Mouse (Mus musculus) embryo, embryonic 11 days (tissue): ENCODE results near the gene Arhgap31.

Experiments used
- DNase-seq: peaks from one replicate; pipeline ENCODE4 v3.0.0-alpha.2; 2015

Gene Arhgap31

GRCm38 (mm10) chr16:38648783-38649430, 64.2 kb downstream of the Arhgap31 start:
- no peak for DNase-seq

DNA sequence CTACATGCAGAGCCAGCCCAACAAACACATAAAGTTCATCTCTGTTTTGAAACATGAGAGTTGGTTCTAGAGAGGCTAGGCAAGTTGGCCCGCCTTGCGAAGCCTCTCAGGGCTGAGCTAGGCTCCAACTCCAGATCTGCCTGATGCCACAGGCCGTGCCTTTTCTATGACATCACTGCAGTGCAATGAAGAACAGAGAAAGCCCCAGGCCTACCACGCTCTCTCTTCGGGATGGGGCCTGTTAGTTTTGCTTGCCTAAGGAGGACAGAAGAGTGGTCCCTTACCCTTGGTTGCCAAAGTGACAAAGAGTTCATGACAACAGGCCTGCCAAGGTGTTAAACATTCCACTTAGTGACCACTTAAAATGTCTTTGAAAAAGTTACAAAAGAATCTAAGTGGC, 64.9 kb downstream of the Arhgap31 start:
- DNase-seq: no peak

DNA sequence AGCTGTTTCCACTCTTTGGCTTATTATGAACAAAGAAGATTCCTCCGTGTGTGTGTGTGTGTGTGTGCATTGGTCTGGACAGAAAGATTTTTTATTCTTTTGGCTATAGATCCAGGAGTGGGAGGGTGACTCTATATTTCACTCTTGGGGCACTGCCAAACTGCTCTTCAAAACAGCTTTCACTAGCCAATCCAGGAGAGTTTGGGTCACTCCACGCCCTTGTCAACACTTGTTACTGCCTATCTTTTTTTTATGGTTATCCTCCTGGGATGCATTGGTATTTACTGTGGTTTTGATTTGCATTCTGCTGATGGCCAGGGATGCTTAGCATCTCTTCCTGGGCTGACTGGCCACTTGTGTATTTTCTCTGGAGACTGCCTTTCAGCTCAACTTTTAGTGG, 68.6 kb downstream of the Arhgap31 start:
- DNase-seq: no peak

DNA sequence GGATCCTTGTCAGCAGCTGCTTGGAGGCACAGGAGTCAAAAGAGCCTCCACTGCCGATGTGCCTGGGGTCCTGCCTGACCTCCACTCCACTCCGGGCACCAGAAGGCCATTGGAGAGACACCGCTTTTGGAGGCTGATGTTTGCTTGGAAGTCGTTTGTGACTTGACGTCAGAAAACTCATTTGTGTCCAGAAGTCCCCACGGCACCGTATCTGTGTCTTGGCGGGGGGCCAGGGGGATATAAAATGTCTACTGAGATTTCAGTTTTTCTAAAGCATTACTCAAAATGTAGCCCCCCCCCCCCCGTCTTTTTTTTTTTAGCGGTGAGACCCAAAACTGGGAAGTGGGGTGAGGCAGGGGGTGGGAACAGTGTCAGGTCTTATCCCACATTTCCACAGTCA, 76.0 kb downstream of the Arhgap31 start:
- DNase-seq: no peak

DNA sequence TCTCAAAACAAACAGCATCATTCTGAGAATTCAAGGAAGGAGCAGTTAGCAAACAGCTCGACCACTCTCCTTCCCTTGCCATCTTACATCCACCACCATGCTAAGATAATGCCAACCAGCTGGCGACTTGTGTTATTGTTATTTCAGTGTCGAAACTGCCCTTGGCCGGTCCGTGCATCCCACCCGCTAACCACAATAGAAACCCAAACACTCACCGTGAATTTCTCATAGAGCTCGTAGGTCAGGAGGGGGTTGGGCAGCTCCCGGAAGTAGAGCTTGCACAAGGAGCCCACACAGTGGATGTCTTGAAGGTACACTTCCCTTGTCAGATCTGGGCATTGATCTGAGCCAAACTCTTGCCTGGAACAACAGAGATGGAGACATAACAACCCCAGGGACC, 76.4 kb downstream of the Arhgap31 start:
- DNase-seq: peak; percentile 58

DNA sequence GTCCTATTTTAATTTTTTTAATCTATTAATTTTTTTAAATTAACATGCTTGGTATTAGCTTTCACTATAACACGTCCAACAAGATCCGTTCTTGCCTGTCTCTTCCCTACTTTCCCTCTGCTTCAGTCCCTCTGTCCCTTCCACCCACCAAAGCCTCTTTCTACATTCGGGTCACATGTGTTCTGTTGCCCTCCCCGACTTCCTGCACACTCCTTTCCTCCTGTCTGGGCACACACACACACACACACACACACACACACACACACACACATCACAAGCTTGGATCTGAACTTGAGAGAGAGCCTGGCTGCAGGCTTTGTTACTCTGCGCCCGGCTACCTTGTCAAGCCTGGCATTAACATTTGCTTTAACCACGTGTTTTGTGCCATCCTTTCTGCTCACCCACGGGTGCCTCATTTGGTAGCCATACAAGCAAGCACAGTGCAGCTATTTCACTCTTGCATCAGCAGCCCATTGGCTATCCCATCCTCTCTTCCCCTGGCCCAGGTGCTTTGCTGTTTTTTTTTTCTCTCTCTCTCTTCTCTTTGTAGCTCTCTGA, 77.2 kb downstream of the Arhgap31 start:
- no peak for DNase-seq

DNA sequence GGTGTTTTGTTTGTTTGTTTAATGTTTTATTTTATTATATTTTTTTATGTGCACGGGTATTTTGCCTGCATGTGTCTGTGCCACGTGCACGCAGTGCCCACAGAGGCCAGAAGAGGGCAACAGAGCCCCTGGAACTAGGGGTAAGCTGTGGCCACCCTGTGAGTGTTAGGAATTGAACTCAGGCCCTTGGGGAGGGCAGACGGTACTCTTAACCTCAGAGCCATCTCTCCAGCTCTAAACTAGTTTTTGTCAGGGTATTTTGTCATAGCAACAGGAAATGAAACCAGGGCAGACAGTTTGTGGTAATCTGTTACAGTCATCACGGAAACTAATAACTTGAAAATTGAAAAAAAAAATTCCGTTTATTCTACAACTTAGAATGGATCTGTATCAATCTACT, 80.9 kb downstream of the Arhgap31 start:
- DNase-seq: peak; percentile 56

GRCm38 (mm10) chr16:38625811-38626369, 87.2 kb downstream of the Arhgap31 start:
- no peak for DNase-seq

DNA sequence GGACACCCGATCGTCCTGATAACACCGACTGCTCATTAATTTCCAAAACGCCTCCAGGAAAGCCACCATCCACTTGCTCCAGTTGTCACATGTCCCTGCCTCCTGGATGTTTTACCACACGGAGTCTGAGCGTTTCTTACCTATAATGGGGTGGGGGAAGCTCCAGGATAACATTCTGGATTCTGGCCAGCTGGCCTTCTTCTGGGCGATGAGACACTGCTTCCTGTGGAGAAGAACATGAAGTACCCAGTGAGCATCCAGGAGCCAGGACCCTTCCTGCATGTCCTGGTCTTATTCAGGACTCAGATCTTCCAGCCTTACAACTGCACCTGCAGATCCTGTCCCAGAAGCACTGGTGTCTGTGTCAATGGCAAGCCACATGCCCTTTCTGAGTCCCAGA, 87.7 kb downstream of the Arhgap31 start:
- no peak for DNase-seq

DNA sequence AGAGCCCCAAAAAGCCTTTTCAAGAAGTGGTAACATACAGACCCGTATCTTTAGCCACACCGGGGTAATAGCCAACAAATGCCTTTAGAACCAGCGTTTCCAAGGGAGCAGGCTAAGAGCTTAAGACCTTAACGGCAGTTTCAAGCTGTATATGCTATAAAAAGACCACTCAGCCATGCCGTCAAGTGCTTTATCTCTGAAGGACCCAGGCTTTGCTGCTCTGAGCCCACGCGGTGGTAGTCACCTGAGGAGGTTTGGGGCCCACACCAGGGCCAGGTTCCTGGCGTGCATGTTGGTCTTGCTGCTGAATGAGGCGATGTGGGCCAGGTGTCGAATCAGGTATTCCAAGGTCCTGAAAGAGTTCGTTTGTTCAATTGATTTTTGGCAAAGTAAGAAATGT, 88.8 kb downstream of the Arhgap31 start:
- DNase-seq: no peak

- peak; percentile 41 for DNase-seq
Observed at GRCm38 (mm10) chr16:38622283-38622682, 90.8 kb downstream of the Arhgap31 start.

GRCm38 (mm10) chr16:38620696-38621450, 92.2 kb downstream of the Arhgap31 start:
- DNase-seq: no peak

DNA sequence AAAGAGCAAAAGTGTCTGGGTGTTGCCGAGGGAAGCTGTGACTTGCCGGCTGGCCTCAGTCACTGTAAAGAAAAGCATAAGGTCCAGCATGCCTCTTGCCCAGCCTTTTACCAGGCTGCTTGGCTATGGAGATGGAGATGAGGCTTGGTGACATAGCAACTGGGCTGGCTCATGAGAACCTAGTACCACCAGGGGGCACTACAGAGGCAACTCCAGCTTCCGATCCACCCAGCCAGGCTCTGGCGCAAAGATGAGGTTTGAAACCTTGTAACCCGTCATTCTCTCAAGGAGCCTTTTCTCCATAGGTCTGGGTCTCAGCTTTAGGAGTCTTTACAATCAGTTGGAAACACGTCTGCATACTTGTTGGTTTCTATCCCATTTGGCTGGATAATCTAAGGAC, 94.0 kb downstream of the Arhgap31 start:
- DNase-seq: peak; percentile 83

DNA sequence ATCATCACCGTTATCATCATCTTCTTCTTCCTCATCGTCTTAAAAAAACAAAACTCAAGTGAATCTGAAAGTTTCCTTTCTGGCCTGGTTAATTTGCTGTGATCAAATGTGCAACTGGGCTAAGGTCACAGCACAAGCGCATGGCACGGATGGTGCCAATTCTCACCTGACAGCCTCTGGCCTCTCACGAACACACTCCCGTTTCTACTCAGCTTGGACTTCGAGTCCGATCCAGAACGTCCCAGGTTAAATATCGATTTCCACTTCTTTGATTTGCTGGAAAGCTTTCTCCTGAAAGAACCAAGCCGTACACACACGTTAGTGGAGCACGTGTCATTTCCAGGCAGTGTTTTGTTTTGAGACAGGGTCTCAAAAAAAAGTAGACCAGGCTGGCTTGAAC, 95.1 kb downstream of the Arhgap31 start:
- DNase-seq: no peak

GRCm38 (mm10) chr16:38613646-38614045, 99.4 kb downstream of the Arhgap31 start:
- no peak for DNase-seq

- DNase-seq: no peak
Observed at GRCm38 (mm10) chr16:38612646-38613045, 100.4 kb downstream of the Arhgap31 start.

GRCm38 (mm10) chr16:38609092-38609491, 104.0 kb downstream of the Arhgap31 start:
- peak; percentile 8 for DNase-seq

GRCm38 (mm10) chr16:38608687-38609086, 104.4 kb downstream of the Arhgap31 start:
- no peak for DNase-seq

GRCm38 (mm10) chr16:38606509-38606908, 106.6 kb downstream of the Arhgap31 start:
- DNase-seq: no peak

- peak; percentile 35 for DNase-seq
Observed at GRCm38 (mm10) chr16:38602989-38603804, 109.9 kb downstream of the Arhgap31 start.

DNA sequence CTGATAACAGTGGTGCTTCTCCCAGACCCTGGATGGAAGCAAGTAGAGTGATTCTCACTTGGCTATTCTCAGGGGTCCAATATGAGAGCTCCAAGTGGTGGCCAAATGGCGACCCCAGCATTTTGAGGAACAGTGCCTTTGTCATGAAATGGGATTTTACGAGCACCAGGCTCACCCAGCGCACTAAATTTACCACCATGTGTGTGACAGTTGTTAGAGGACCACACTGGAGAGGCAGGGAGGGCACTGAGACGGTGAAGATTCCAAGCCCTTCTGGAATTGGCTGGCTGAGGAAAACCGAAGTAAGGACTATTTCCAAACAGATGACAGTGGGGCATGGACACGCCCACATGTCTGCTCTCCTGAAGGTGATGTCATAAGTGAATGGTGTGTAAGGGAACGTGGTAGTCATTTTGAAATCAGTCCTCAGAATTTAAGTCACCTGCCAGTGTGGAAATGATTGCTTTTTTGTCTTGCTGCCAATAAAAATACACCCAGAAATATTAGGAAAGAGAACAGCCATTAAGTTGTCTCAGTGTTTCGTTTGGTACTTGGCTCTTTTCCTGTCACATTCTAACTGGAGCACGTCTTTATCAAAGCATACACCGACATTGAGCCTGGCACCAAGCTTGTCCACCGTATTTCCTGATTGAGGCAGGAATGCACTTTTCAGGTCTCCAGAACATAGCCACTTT, 113.9 kb downstream of the Arhgap31 start:
- DNase-seq: no peak

DNA sequence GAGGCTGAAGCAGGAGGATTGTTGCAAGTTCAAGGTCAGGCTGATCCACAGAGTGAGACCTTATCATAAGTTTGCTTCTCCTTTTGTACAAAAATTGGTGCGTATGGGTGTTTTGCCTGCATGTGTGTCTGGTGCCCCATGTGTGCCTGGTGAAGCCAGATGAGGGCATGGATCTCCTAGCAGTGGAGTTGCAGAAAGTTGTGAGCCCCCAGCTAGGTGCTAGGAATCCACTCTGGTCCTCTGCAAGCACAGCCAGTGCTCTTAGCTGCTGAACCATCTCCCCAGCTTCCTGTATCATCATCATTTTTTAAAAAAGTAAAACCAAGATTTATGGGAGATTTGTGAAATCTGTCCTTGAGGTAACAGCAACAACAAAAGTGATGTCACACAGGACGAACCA, 116.4 kb downstream of the Arhgap31 start:
- DNase-seq: no peak
